Mouse (Mus musculus) embryo, embryonic 11.5 days (tissue): ENCODE results near the gene Cd40lg.

Source experiments
- DNase-seq: peaks from one replicate; pipeline ENCODE4 v3.0.0-alpha.2; 2012; ENCODE audit warnings: low read depth, low spot score

Gene Cd40lg

DNA sequence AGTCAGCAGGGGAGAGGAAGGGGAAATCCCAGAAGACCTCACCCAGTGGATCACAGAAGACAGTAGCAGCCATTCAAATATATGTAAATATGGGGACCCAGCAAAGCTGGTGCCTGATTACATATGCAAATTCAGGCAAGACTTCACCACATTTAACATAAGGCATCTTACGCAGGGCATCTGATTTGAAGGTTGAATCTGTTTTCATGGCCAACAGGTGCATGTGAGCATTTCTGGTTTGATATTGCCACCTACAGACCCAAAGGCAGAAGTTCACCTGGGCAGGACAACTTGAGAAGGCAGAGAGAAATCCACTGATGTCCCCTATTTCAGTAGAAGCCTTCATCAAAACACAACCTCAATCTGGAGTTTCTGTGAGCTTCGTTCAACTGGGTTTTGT is 48.8 kb downstream of the Cd40lg start:
- DNase-seq, result no peak

DNA sequence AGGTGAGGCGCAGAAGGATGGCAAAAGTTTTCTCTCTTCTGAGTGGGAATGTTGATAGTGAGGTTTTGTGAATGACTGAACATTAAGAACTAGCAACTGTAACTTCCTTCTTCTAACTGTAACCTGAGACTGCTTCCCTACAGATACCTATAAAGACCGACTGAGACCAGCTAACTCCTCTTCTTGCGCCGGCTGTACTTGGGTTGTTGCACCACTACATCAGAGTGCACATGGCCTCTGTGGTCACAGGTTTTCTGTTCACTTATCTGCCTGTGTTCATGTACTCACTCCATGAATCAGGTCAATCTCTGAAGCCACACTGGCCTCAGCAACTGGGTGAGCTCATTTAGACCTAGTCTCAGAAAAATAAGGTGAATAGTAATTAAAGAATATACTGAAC is 51.6 kb downstream of the Cd40lg start:
- DNase-seq, result no peak
